Mouse (Mus musculus) heart, embryonic 16.5 days (tissue): ENCODE measurements at regions not wholly inside any gene's neighbourhood (a gene's known extent, or its start where the extent isn't known, plus 50 kb on each side); places are given as distances from the start of the nearest gene placed in this dataset.

Experiments
- ATAC-seq: fragments of 200-750 bp; cut with Nextera tagmentation; replicated peaks from 2 replicates; pipeline ENCODE4 v1.8.0; 2017; ENCODE audit warnings: moderate number of reproducible peaks; ENCODE audit not compliant: insufficient read depth, low FRiP score; ENCODE audit errors: extremely low read depth
- H3K27ac ChIP-seq: fragments of 300-500 bp; sonication (generic); 2 replicates; pipeline ENCODE4 v1.5.1; 2014; ENCODE audit warnings: mild to moderate bottlenecking, low read length, control low read depth, moderate library complexity
- H3K27me3 ChIP-seq: fragments of 300-500 bp; sonication (generic); 2 replicates; pipeline ENCODE4 v1.6.1; 2014; ENCODE audit warnings: low read length, mixed read lengths; ENCODE audit not compliant: control insufficient read depth, insufficient read depth
- H3K36me3 ChIP-seq: fragments of 300-500 bp; sonication (generic); 2 replicates; pipeline ENCODE4 v1.6.1; 2014; ENCODE audit not compliant: control insufficient read depth, insufficient read depth
- H3K4me1 ChIP-seq: fragments of 300-500 bp; sonication (generic); 2 replicates; pipeline ENCODE4 v1.6.1; 2014; ENCODE audit warnings: low read length, mixed read lengths; ENCODE audit not compliant: control insufficient read depth, insufficient read depth
- H3K4me2 ChIP-seq: fragments of 300-500 bp; sonication (generic); 2 replicates; pipeline ENCODE4 v1.6.1; 2014; ENCODE audit warnings: low read depth, mild to moderate bottlenecking, control low read depth, low read length
- H3K4me3 ChIP-seq: fragments of 300-500 bp; sonication (generic); 2 replicates; pipeline ENCODE4 v1.5.1; 2014; ENCODE audit warnings: mild to moderate bottlenecking, control low read depth, low read length
- H3K9ac ChIP-seq: fragments of 300-500 bp; sonication (generic); 2 replicates; pipeline ENCODE4 v1.6.1; 2014; ENCODE audit warnings: low read length, control low read depth
- H3K9me3 ChIP-seq: fragments of 300-500 bp; sonication (generic); replicated peaks from 2 replicates; pipeline ENCODE4 v1.6.1; 2016; ENCODE audit warnings: low read length; ENCODE audit not compliant: control insufficient read depth
- WGBS: fragments of 180-500 bp; shearing (Covaris S2); extraction: QIAGEN DNeasy Blood & Tissue Kit; methylation state at CpG from one replicate; pipeline ENCODE4 v1.1.7; 2014; 5-methylcytosine and 5-hydroxymethylcytosine counted together

DNA sequence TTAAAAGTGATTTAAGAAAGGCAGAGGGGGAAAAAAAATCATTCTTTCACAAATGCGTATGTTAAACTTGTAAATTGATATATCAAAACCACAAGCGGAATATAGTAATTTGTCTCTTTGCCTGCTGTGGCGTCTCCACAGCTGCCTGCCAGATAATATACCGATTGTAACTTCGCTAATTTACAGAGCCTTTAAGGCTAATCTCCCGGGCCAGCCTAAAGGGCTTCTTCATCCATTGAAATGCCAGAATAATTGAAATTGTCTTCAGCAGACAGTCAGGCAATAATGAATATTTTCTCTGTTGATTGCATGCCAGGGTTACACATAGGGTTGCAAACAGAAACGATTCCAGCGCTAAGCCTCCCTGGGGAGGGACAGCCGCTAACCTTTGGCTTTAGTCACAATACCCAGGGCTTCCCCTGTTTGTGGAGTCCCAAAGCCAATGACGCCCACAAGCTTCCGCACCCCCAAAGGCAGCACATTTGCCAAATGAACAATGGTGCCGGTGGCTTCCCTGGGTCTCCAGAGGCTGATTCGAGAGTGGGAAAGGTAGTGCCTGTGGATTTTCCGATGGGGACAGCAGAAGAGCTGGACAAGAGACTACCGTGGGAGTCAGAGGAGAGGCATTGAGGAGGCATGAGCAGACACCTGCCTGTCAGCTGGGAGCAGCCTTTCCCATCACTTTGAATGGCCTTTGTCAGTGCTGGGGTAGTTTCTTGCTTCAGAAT, 248.2 kb upstream of the 4930412O13Rik start:
- no peaks in the 10 kb centered on the region for H3K4me1 ChIP-seq
- no peaks in the 10 kb centered on the region for H3K36me3 ChIP-seq
- no peak overlapping the region for H3K9ac ChIP-seq
- no peak for ATAC-seq
- H3K4me2 ChIP-seq: peak overlapping the region; percentile 26; the same call in 1 of the 2 replicates
- H3K9me3 ChIP-seq: no peaks in the 10 kb centered on the region
- H3K27me3 ChIP-seq: no peaks in the 10 kb centered on the region
- no peak overlapping the region for H3K4me3 ChIP-seq
- no peak overlapping the region for H3K27ac ChIP-seq
- 52% methylated on average over 15 of the region's 15 CpGs for WGBS

- Histone ChIP-seq H3K27me3 (no peaks in the 10 kb centered on the region), H3K9me3 (no peaks in the 10 kb centered on the region), H3K36me3 (no peaks in the 10 kb centered on the region), H3K9ac (no peak overlapping the region), H3K4me2 (no peak overlapping the region), H3K27ac (no peak overlapping the region), H3K4me1 (no peaks in the 10 kb centered on the region), H3K4me3 (no peak overlapping the region)
- 44% methylated on average over 5 of the region's 5 CpGs for WGBS
- no peak for ATAC-seq
Observed at GRCm38 (mm10) chr2:9639262-9639661, 241.8 kb upstream of the 4930412O13Rik start.

GRCm38 (mm10) chr2:9641629-9642028, 239.4 kb upstream of the 4930412O13Rik start:
- ATAC-seq: no peak
- Histone ChIP-seq H3K27ac (no peak overlapping the region), H3K9ac (no peak overlapping the region), H3K4me2 (peak overlapping the region; percentile 16; the same call in 1 of the 2 replicates), H3K27me3 (no peaks in the 10 kb centered on the region), H3K36me3 (no peaks in the 10 kb centered on the region), H3K4me3 (no peak overlapping the region), H3K4me1 (no peaks in the 10 kb centered on the region), H3K9me3 (no peaks in the 10 kb centered on the region)
- 48% methylated on average over 7 of the region's 7 CpGs for WGBS

- no peaks in the 10 kb centered on the region for H3K36me3 ChIP-seq
- no peak for ATAC-seq
- 67% methylated on average over 3 of the region's 3 CpGs for WGBS
- H3K9me3 ChIP-seq: no peaks in the 10 kb centered on the region
- no peak overlapping the region for H3K9ac ChIP-seq
- no peak overlapping the region for H3K4me2 ChIP-seq
- H3K27ac ChIP-seq: no peak overlapping the region
- no peak overlapping the region for H3K4me3 ChIP-seq
- no peaks in the 10 kb centered on the region for H3K4me1 ChIP-seq
- H3K27me3 ChIP-seq: no peaks in the 10 kb centered on the region
Observed at GRCm38 (mm10) chr2:9642411-9642810, 238.6 kb upstream of the 4930412O13Rik start.

GRCm38 (mm10) chr2:9646466-9646865, 234.6 kb upstream of the 4930412O13Rik start:
- Histone ChIP-seq H3K9me3 (no peaks in the 10 kb centered on the region), H3K27ac (no peak overlapping the region), H3K4me3 (no peak overlapping the region), H3K27me3 (no peaks in the 10 kb centered on the region), H3K9ac (no peak overlapping the region), H3K4me1 (no peaks in the 10 kb centered on the region), H3K4me2 (no peak overlapping the region), H3K36me3 (no peaks in the 10 kb centered on the region)
- WGBS: 69% methylated on average over 3 of the region's 3 CpGs
- ATAC-seq: no peak

GRCm38 (mm10) chr2:9646963-9647362, 234.1 kb upstream of the 4930412O13Rik start:
- no peak for ATAC-seq
- no peak overlapping the region for H3K4me2 ChIP-seq
- no peak overlapping the region for H3K9ac ChIP-seq
- H3K27me3 ChIP-seq: no peaks in the 10 kb centered on the region
- H3K9me3 ChIP-seq: no peaks in the 10 kb centered on the region
- H3K4me3 ChIP-seq: no peak overlapping the region
- H3K27ac ChIP-seq: no peak overlapping the region
- no peaks in the 10 kb centered on the region for H3K4me1 ChIP-seq
- 41% methylated on average over 4 of the region's 4 CpGs for WGBS
- no peaks in the 10 kb centered on the region for H3K36me3 ChIP-seq

GRCm38 (mm10) chr2:9650082-9650481, 231.0 kb upstream of the 4930412O13Rik start:
- H3K4me2 ChIP-seq: no peak overlapping the region
- H3K4me3 ChIP-seq: no peak overlapping the region
- H3K27me3 ChIP-seq: no peaks in the 10 kb centered on the region
- no peak overlapping the region for H3K9ac ChIP-seq
- 85% methylated on average over 1 of the region's 1 CpGs for WGBS
- ATAC-seq: no peak
- no peaks in the 10 kb centered on the region for H3K9me3 ChIP-seq
- H3K4me1 ChIP-seq: no peaks in the 10 kb centered on the region
- no peaks in the 10 kb centered on the region for H3K36me3 ChIP-seq
- no peak overlapping the region for H3K27ac ChIP-seq

GRCm38 (mm10) chr2:9658880-9659279, 222.2 kb upstream of the 4930412O13Rik start:
- H3K4me1 ChIP-seq: no peaks in the 10 kb centered on the region
- no peaks in the 10 kb centered on the region for H3K9me3 ChIP-seq
- 86% methylated on average over 4 of the region's 4 CpGs for WGBS
- no peaks in the 10 kb centered on the region for H3K36me3 ChIP-seq
- H3K27ac ChIP-seq: no peak overlapping the region
- no peak for ATAC-seq
- no peak overlapping the region for H3K4me2 ChIP-seq
- no peak overlapping the region for H3K9ac ChIP-seq
- H3K27me3 ChIP-seq: no peaks in the 10 kb centered on the region
- no peak overlapping the region for H3K4me3 ChIP-seq

DNA sequence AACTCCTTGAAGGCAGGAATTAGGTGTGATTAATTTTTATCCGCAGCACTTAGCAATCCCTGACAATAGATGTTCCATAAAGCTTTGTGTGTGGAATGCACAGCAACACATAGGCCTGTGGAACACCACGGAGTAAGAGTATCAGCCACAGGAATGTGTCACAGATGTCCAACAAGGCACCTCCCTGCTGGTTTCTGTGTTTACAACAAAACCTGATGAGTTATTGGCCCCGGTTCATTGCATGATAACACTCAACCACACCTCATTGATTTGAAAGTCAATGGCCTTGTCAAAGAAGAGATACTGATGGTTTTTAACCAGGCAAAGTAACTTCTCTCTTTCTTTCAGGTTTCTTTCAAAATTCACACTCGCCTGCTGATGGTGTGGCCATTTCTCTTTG, 211.4 kb upstream of the 4930412O13Rik start:
- no peaks in the 10 kb centered on the region for H3K9me3 ChIP-seq
- no peak overlapping the region for H3K9ac ChIP-seq
- H3K27me3 ChIP-seq: no peaks in the 10 kb centered on the region
- no peaks in the 10 kb centered on the region for H3K36me3 ChIP-seq
- H3K4me3 ChIP-seq: no peak overlapping the region
- H3K4me2 ChIP-seq: no peak overlapping the region
- H3K27ac ChIP-seq: no peak overlapping the region
- no peaks in the 10 kb centered on the region for H3K4me1 ChIP-seq
- ATAC-seq: no peak
- WGBS: 74% methylated on average over 4 of the region's 4 CpGs
